Mouse (Mus musculus) ES-E14 (cell line): ENCODE data around the gene Hist1h2bh. TPM values are rescaled to one million over a fixed set of nuclear protein-coding genes. Genes with fewer than 3 reads are reported as not detected.
"Not testable (repeated sequence)": the region's sequence is repeated elsewhere in the genome, so short reads cannot be mapped to it uniquely, and the experiment has no call there.

Experiments used
- DNase-seq: peaks from one replicate; pipeline ENCODE4 v3.0.0-alpha.2; 2013; ENCODE audit warnings: low read depth, low spot score
- H3K27ac ChIP-seq: 2 replicates; pipeline ENCODE4 v1.5.1; 2012; ENCODE audit warnings: low read depth, mild to moderate bottlenecking, low read length, moderate library complexity, mixed read lengths; ENCODE audit not compliant: poor library complexity, insufficient read depth, severe bottlenecking
- H3K36me3 ChIP-seq: 2 replicates; pipeline ENCODE4 v1.6.1; 2012; ENCODE audit warnings: mild to moderate bottlenecking, low read length, moderate library complexity, mixed read lengths; ENCODE audit not compliant: control insufficient read depth, poor library complexity, insufficient read depth, severe bottlenecking
- H3K4me1 ChIP-seq, 2 experiments: fragments of 150-350 bp in 1 of 2; sonication (generic) in 1 of 2; 2 replicates each; pipeline ENCODE4 v1.6.1; 2012; ENCODE audit warnings: low read length in 2 of 2, mild to moderate bottlenecking in 1 of 2, mixed read lengths in 1 of 2; ENCODE audit not compliant: control insufficient read depth in 2 of 2, insufficient read depth in 2 of 2, poor library complexity in 1 of 2
- H3K4me3 ChIP-seq, 2 experiments: fragments of 150-350 bp in 1 of 2; sonication (generic) in 1 of 2; 2 replicates each; pipeline ENCODE4 v1.5.1; 2012; ENCODE audit warnings: low read length in 2 of 2, low read depth in 1 of 2, mild to moderate bottlenecking in 1 of 2, mixed read lengths in 1 of 2; ENCODE audit not compliant: insufficient read depth in 1 of 2, poor library complexity in 1 of 2, severe bottlenecking in 1 of 2
- H3K9ac ChIP-seq: 2 replicates; pipeline ENCODE4 v1.6.1; 2012; ENCODE audit warnings: low read depth, mild to moderate bottlenecking, low read length, mixed read lengths; ENCODE audit not compliant: poor library complexity, insufficient read depth, severe bottlenecking
- H3K9me3 ChIP-seq: fragments of 150-350 bp; sonication (generic); 2 replicates; pipeline ENCODE4 v1.6.1; 2012; ENCODE audit warnings: low read depth, mild to moderate bottlenecking, low read length; ENCODE audit not compliant: control insufficient read depth, insufficient read depth
- CHD2 ChIP-seq: IDR thresholded peaks from 2 replicates; pipeline ENCODE4 v1.6.1; 2014; ENCODE audit warnings: mild to moderate bottlenecking, low read depth, low read length, inconsistent platforms
- HCFC1 ChIP-seq: IDR thresholded peaks from 2 replicates; pipeline ENCODE4 v1.6.1; 2012; ENCODE audit warnings: low read length, inconsistent platforms, borderline replicate concordance; ENCODE audit not compliant: insufficient read depth
- MAFK ChIP-seq: IDR thresholded peaks from 2 replicates; pipeline ENCODE4 v1.6.1; 2014; ENCODE audit warnings: mild to moderate bottlenecking, low read depth, low read length, inconsistent platforms; ENCODE audit not compliant: insufficient read depth
- ZC3H11A ChIP-seq: IDR thresholded peaks from 2 replicates; pipeline ENCODE4 v1.6.1; 2012; ENCODE audit warnings: low read depth, mild to moderate bottlenecking, inconsistent platforms, low read length, borderline replicate concordance
- ZNF384 ChIP-seq: IDR thresholded peaks from 2 replicates; pipeline ENCODE4 v1.6.1; 2012; ENCODE audit warnings: low read depth, low read length, inconsistent platforms
- in situ Hi-C, 2 experiments: fragments of 600-800 bp; cut with MboI; formaldehyde crosslinking; loops; one replicate each; pipeline ENCODE4 v1.15.1; 2025; ENCODE audit warnings: low sequenced_read_pairs in 2 of 2, inconsistent platforms in 1 of 2; ENCODE audit not compliant: unreplicated experiment in 2 of 2
- total RNA-seq: library from RNA; depleted of rRNA; stranded (reverse); fragments of 300-350 nt; gene quantifications from 2 replicates; pipeline ENCODE4 v1.2.3, GENCODE M21; 2012

The Hist1h2bh gene
- total RNA-seq, 1 experiment = 146 TPM

GRCm38 (mm10) chr13:23534368-23535131 is 8.6 kb downstream of the Hist1h2bh start:
- Histone ChIP-seq H3K36me3 (no peaks in the 10 kb centered on the region), H3K27ac (peak overlapping the region; percentile 73; the same call in 1 of the 2 replicates), H3K9me3 (no peaks in the 10 kb centered on the region), H3K4me1 (peaks cover 0 to 2% of the 10 kb centered on the region in 2 experiments; a peak in 1 of 4 replicates), H3K4me3 (peak overlapping the region; percentile 62 to 72), H3K9ac (peak overlapping the region; percentile 85)
- no peak for TF ChIP-seq ZNF384
- in situ Hi-C loops = loop anchor here in 1 of 2 experiments (25.0 kb wide), 1 partner anchor 1497 kb away; the partner anchor contains the start of genes Hist1h2ag, Hist1h2ah, Hist1h2bj and Hist1h2bk
- DNase-seq = no peak

- Histone ChIP-seq H3K27ac (peak within 1 kb of the TSS; percentile 93), H3K4me3 (peak within 1 kb of the TSS; percentile 72 to 83), H3K9ac (peak within 1 kb of the TSS; percentile 85)
- H3K9me3 ChIP-seq, H3K36me3 ChIP-seq, H3K4me1 ChIP-seq, DNase-seq: not testable (repeated sequence)
- in situ Hi-C loops = loop anchor here in 1 of 2 experiments (25.0 kb wide), 1 partner anchor 1496 kb away; the partner anchor contains the start of genes Hist1h2ag, Hist1h2ah, Hist1h2bj and Hist1h2bk
Measured at GRCm38 (mm10) chr13:23533560-23534367, 9.4 kb downstream of the Hist1h2bh start, which contains the start of gene Hist1h2af. Gene Hist1h2af, plus strand, starts transcription at chr13:23533906.

- in situ Hi-C loops = loop anchor here in 1 of 2 experiments (25.0 kb wide), 1 partner anchor 1495 kb away; the partner anchor contains the start of genes Hist1h2ag, Hist1h2ah, Hist1h2bj and Hist1h2bk
- Histone ChIP-seq H3K4me3 (peak overlapping the region; percentile 43 to 83), H3K9ac (peak overlapping the region; percentile 82; the same call in 1 of the 2 replicates), H3K36me3 (no peaks in the 10 kb centered on the region), H3K9me3 (no peaks in the 10 kb centered on the region), H3K27ac (peak overlapping the region; percentile 93; the same call in 1 of the 2 replicates), H3K4me1 (peaks cover 0 to 2% of the 10 kb centered on the region in 2 experiments; a peak in 1 of 4 replicates)
- DNase-seq = no peak
- TF ChIP-seq ZC3H11A = no peak
- TF ChIP-seq MAFK = no peak
- no peak for TF ChIP-seq HCFC1
- TF ChIP-seq ZNF384 = no peak
- no peak for TF ChIP-seq CHD2
Measured at GRCm38 (mm10) chr13:23532262-23533075, 10.7 kb downstream of the Hist1h2bh start.
